Mouse (Mus musculus): ENCODE measurements around the gene Znhit1.

Gene Znhit1

GRCm38 (mm10) chr5:136986695-136987137, 1.1 kb downstream of the Znhit1 start, which contains the start of gene Plod3:
TSS of gene Plod3 (plus strand) at chr5:136987019.
- DNase-seq (ENCODE audit: low read depth, low spot score) = peak; percentile 100

GRCm38 (mm10) chr5:136984828-136985227, 3.0 kb downstream of the Znhit1 start:
- DNase-seq (ENCODE audit: low read depth, low spot score) = no peak

- peak; percentile 63 for DNase-seq (ENCODE audit: low read depth, low spot score)
These were observed 5.4 kb downstream of the Znhit1 start for GRCm38 (mm10) chr5:136982338-136982930.

- DNase-seq (ENCODE audit: low read depth, low spot score) = no peak
These were observed 6.8 kb downstream of the Znhit1 start for GRCm38 (mm10) chr5:136980974-136981373.

GRCm38 (mm10) chr5:136979762-136980161, 8.1 kb downstream of the Znhit1 start:
- DNase-seq (ENCODE audit: low read depth, low spot score) = no peak

GRCm38 (mm10) chr5:136977769-136978168, 10.1 kb downstream of the Znhit1 start:
- no peak for DNase-seq (ENCODE audit: low read depth, low spot score)

GRCm38 (mm10) chr5:136973670-136974069, 14.2 kb downstream of the Znhit1 start:
- DNase-seq (ENCODE audit: low read depth, low spot score) = no peak

GRCm38 (mm10) chr5:136970703-136971102, 17.1 kb downstream of the Znhit1 start:
- DNase-seq (ENCODE audit: low read depth, low spot score) = peak; percentile 93

- DNase-seq (ENCODE audit: low read depth, low spot score) = peak; percentile 73
These were observed 20.2 kb downstream of the Znhit1 start for GRCm38 (mm10) chr5:136967592-136967991.

GRCm38 (mm10) chr5:136966861-136967455, 20.9 kb downstream of the Znhit1 start:
- peak; percentile 53 for DNase-seq (ENCODE audit: low read depth, low spot score)

GRCm38 (mm10) chr5:136966331-136966730, 21.5 kb downstream of the Znhit1 start, which contains the start of gene Cldn15:
TSS of gene Cldn15 (plus strand) at chr5:136966616.
- DNase-seq (ENCODE audit: low read depth, low spot score) = peak; percentile 62

- DNase-seq (ENCODE audit: low read depth, low spot score) = no peak
These were observed 22.1 kb downstream of the Znhit1 start for GRCm38 (mm10) chr5:136965686-136966085.

- DNase-seq (ENCODE audit: low read depth, low spot score) = no peak
These were observed 22.6 kb downstream of the Znhit1 start for GRCm38 (mm10) chr5:136965210-136965609.

GRCm38 (mm10) chr5:136962966-136963540, 24.8 kb downstream of the Znhit1 start:
- DNase-seq (ENCODE audit: low read depth, low spot score) = no peak

GRCm38 (mm10) chr5:136962501-136962900, 25.3 kb downstream of the Znhit1 start:
- DNase-seq (ENCODE audit: low read depth, low spot score) = peak; percentile 93

- DNase-seq (ENCODE audit: low read depth, low spot score) = peak; percentile 97
These were observed 25.8 kb downstream of the Znhit1 start for GRCm38 (mm10) chr5:136961983-136962461.

GRCm38 (mm10) chr5:136961334-136961982, 26.4 kb downstream of the Znhit1 start:
- DNase-seq (ENCODE audit: low read depth, low spot score) = peak; percentile 76

- DNase-seq (ENCODE audit: low read depth, low spot score) = no peak
These were observed 27.8 kb downstream of the Znhit1 start for GRCm38 (mm10) chr5:136960053-136960452.

GRCm38 (mm10) chr5:136958991-136959605, 28.7 kb downstream of the Znhit1 start:
- no peak for DNase-seq (ENCODE audit: low read depth, low spot score)

GRCm38 (mm10) chr5:136957250-136957649, 30.6 kb downstream of the Znhit1 start:
- DNase-seq (ENCODE audit: low read depth, low spot score) = no peak

- DNase-seq (ENCODE audit: low read depth, low spot score) = no peak
These were observed 32.2 kb downstream of the Znhit1 start for GRCm38 (mm10) chr5:136955622-136956021.
